Mouse (Mus musculus): ENCODE data around the gene Bdh2. TPM values are rescaled to one million over a fixed set of nuclear protein-coding genes. Genes with fewer than 3 reads are reported as not detected.

Gene Bdh2
- polyA plus RNA-seq, 1 experiment from 2014 or later = 2.9 TPM

DNA sequence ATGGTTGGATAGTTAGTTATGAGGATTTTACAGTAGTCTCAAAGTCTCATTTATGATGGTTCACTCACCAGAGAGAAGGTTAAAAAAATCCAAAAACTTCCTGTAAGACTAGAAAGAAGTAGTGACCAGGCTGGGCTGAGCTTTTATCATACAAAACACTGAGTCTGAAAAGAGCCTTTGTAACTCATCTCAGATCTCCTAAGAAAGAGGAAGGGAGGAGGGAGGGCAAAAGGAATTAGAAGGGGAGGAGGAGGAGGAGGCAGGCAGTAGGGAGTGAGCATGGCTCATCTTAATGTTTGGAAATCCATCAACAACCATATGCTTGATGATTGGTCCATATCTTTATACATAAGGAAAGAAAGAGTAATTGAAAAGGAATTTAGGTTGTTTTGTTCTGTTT lies 51.7 kb downstream of the Bdh2 start:
- no peaks in the 10 kb centered on the region for H3K36me3 ChIP-seq (ENCODE audit: poor library complexity, severe bottlenecking)
- H3K9me3 ChIP-seq (replicated peaks) = no peaks in the 10 kb centered on the region
- H3K27ac ChIP-seq = no peak overlapping the region
- H3K9ac ChIP-seq = no peak overlapping the region
- no peaks in the 10 kb centered on the region for H3K4me1 ChIP-seq
- no peak overlapping the region for H3K4me3 ChIP-seq
- no peak overlapping the region for H3K4me2 ChIP-seq
- no peak for ATAC-seq
- H3K27me3 ChIP-seq = no peaks in the 10 kb centered on the region

DNA sequence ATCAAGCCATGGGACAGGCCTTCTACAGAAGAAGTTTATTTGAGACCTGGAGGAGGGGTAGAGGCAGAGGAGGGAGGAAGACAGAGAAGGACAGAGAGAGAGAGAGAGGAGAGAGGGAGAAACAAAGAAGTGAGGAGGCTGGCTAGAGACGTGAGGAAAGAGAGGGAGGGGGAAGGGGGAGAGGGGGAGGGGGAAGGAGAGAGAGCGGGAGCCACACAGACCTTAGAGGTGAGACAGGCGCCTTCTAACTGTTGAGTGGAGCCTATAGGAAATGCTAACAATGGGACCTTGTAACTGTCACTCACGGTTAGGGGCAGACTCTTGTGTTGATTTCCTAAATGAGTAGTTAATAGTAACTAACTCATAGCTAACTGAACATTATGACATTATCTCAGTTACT lies 52.7 kb downstream of the Bdh2 start:
- WGBS = 33% methylated on average over 4 of the region's 4 CpGs
- H3K4me1 ChIP-seq = no peaks in the 10 kb centered on the region
- no peaks in the 10 kb centered on the region for H3K9me3 ChIP-seq (replicated peaks)
- H3K4me3 ChIP-seq = no peak overlapping the region
- no peak for ATAC-seq
- no peaks in the 10 kb centered on the region for H3K27me3 ChIP-seq
- H3K36me3 ChIP-seq (ENCODE audit: poor library complexity, severe bottlenecking) = no peaks in the 10 kb centered on the region
- H3K27ac ChIP-seq = no peak overlapping the region
- H3K4me2 ChIP-seq = no peak overlapping the region
- H3K9ac ChIP-seq = no peak overlapping the region

DNA sequence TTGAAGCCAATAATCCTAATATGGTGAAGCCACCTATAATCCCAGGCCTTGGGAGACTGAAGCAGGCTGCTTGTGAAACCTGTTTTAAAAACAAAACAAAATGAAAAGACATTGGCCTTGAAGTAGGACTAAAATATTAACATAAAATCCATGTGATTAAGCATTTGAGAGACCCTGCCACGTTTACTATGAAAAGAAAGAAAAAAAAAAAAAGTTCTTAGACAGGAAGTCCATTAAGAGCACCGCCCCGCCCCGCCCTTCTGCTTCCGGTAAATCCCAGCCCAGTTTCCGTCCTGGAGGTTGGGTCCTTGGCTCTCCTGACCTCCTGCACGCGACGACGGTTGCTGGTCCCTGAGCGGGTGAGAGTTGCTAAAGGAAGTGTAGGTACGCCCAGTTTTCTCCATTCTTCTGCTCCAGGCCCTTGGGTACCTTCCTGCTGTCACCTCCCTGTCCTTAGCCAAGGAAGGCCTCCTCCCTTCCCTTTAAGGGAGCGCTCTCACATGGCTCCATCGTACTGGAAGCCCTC lies 66.8 kb downstream of the Bdh2 start, which contains the start of gene Slc9b1:
Gene Slc9b1 (plus strand): TSS at position 291 of the 526 bp plus-strand sequence.
- H3K27ac ChIP-seq = no peak within 1 kb of the TSS
- no peaks in the 10 kb centered on the region for H3K36me3 ChIP-seq (ENCODE audit: poor library complexity, severe bottlenecking)
- ATAC-seq = no peak
- no peaks in the 10 kb centered on the region for H3K4me1 ChIP-seq
- H3K27me3 ChIP-seq = no peaks in the 10 kb centered on the region
- H3K9me3 ChIP-seq (replicated peaks) = no peaks in the 10 kb centered on the region
- H3K4me2 ChIP-seq = no peak within 1 kb of the TSS
- WGBS = 82% methylated on average over 14 of the region's 14 CpGs
- H3K4me3 ChIP-seq = no peak within 1 kb of the TSS
- no peak within 1 kb of the TSS for H3K9ac ChIP-seq

DNA sequence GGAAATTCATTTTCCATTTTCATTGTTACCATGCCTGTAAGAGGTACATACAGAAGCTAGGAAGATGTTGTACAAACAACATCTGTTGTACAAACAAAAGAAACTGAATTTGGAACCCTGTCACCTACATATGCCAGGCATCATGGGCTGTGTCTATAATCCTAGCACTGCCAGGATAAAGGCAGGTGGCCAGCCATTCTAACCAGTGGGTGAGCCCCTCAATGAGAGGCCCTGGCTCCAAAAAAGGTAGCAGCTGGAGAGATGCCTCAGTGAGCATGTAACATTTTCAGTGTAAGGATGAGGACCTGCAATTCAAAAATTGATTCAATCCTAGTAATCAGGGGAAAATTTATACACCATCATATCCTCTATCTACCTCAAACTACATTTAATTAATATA lies 68.0 kb downstream of the Bdh2 start:
- Histone ChIP-seq H3K4me1 (no peaks in the 10 kb centered on the region), H3K27ac (no peak overlapping the region), H3K9ac (no peak overlapping the region), H3K4me3 (no peak overlapping the region), H3K36me3 (ENCODE audit: poor library complexity, severe bottlenecking) (no peaks in the 10 kb centered on the region), H3K4me2 (no peak overlapping the region), H3K9me3 (replicated peaks) (no peaks in the 10 kb centered on the region), H3K27me3 (no peaks in the 10 kb centered on the region)
- no peak for ATAC-seq

DNA sequence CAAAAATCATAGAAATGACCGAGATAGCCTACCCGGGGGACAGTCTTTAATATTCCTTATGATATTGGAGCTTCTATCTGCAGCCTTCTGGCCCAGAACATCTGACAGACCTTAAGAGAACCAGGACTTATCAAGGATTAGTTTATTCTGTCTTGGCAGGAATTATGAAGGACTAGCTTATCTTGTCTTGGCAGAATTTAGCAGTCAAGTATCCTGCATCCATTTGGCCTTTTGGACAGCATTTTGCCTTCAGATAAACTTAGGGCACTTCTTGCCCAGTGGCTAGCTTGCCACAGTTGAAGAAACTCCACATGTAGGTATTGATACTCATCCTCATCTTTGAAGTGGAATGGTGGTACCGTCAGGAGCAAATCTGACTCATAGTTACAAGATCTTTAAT lies 70.8 kb downstream of the Bdh2 start:
- Histone ChIP-seq H3K36me3 (ENCODE audit: poor library complexity, severe bottlenecking) (no peaks in the 10 kb centered on the region), H3K9me3 (replicated peaks) (no peaks in the 10 kb centered on the region), H3K4me1 (no peaks in the 10 kb centered on the region), H3K9ac (no peak overlapping the region), H3K4me3 (no peak overlapping the region), H3K4me2 (no peak overlapping the region), H3K27me3 (no peaks in the 10 kb centered on the region), H3K27ac (no peak overlapping the region)
- ATAC-seq = no peak
- WGBS = 96% methylated on average over 3 of the region's 3 CpGs

Other genes with a start within 250 kb of the Bdh2 start
- 30.0 and 31.8 TPM in 2 replicates for gene Cenpe, start 68.7 kb upstream of the Bdh2 start, polyA plus RNA-seq (2015; fragmentation: Nextera tagmentation; extraction: Ambion mirVana)
- 0.83 and 1.2 TPM in 2 replicates for gene Slc9b2, start 26.5 kb downstream of the Bdh2 start, polyA plus RNA-seq (2015; fragmentation: Nextera tagmentation; extraction: Ambion mirVana)
- not detected in 2 replicates for gene Slc9b1, start 66.8 kb downstream of the Bdh2 start, polyA plus RNA-seq (2015; fragmentation: Nextera tagmentation; extraction: Ambion mirVana)
- gene Cisd2, start 142.7 kb downstream of the Bdh2 start, polyA plus RNA-seq (2015; fragmentation: Nextera tagmentation; extraction: Ambion mirVana) = 77.3 and 80.3 TPM in 2 replicates
- 470 and 482 TPM in 2 replicates for gene Ube2d3, start 156.9 kb downstream of the Bdh2 start, polyA plus RNA-seq (2015; fragmentation: Nextera tagmentation; extraction: Ambion mirVana)
- gene Manba, start 204.4 kb downstream of the Bdh2 start, polyA plus RNA-seq (2015; fragmentation: Nextera tagmentation; extraction: Ambion mirVana) = 2.8 and 3.1 TPM in 2 replicates